Mouse (Mus musculus) limb, embryonic 12.5 days (tissue): ENCODE measurements around the gene Nek6. TPM values are rescaled to one million over a fixed set of nuclear protein-coding genes. Genes with fewer than 3 reads are reported as not detected.
A peak's percentile ranks its signal among the peaks of the same experiment; 100 is the strongest.

Experiments used
- ATAC-seq: fragments of 200-750 bp; cut with Nextera tagmentation; 2 replicates; pipeline ENCODE4 v1.8.0; 2017; ENCODE audit warnings: low read depth, moderate TSS enrichment; ENCODE audit not compliant: insufficient number of reproducible peaks, insufficient read depth, low FRiP score, low TSS enrichment
- H3K27ac ChIP-seq: fragments of 300-500 bp; sonication (generic); 2 replicates; pipeline ENCODE4 v1.5.1; 2016; ENCODE audit warnings: mild to moderate bottlenecking, moderate library complexity
- H3K27me3 ChIP-seq: fragments of 300-500 bp; sonication (generic); 2 replicates; pipeline ENCODE4 v1.6.1; 2016; ENCODE audit warnings: mild to moderate bottlenecking, moderate library complexity
- H3K36me3 ChIP-seq: fragments of 300-500 bp; sonication (generic); 2 replicates; pipeline ENCODE4 v1.6.1; 2016; ENCODE audit warnings: mild to moderate bottlenecking, moderate library complexity
- H3K4me1 ChIP-seq: fragments of 300-500 bp; sonication (generic); replicated peaks from 2 replicates; pipeline ENCODE4 v1.6.1; 2016
- H3K4me2 ChIP-seq: fragments of 300-500 bp; sonication (generic); 2 replicates; pipeline ENCODE4 v1.6.1; 2016; ENCODE audit warnings: mild to moderate bottlenecking, moderate library complexity
- H3K4me3 ChIP-seq: fragments of 300-500 bp; sonication (generic); replicated peaks from 2 replicates; pipeline ENCODE4 v1.5.1; 2016; ENCODE audit warnings: mild to moderate bottlenecking
- H3K9ac ChIP-seq: fragments of 300-500 bp; sonication (generic); replicated peaks from 2 replicates; pipeline ENCODE4 v1.6.1; 2016; ENCODE audit warnings: mild to moderate bottlenecking, moderate library complexity
- H3K9me3 ChIP-seq: fragments of 300-500 bp; sonication (generic); 2 replicates; pipeline ENCODE4 v1.6.1; 2016; ENCODE audit warnings: mild to moderate bottlenecking, moderate library complexity
- WGBS: fragments of 180-500 bp; shearing (Covaris S2); methylation state at CpG from one replicate; pipeline ENCODE4 v1.1.7; 2016; 5-methylcytosine and 5-hydroxymethylcytosine counted together
- polyA plus RNA-seq: library from polyadenylated mRNA; unstranded; fragments of >200 nt; fragmentation: Nextera tagmentation; extraction: Ambion mirVana; gene quantifications from 2 replicates; pipeline ENCODE4 v1.2.1, GENCODE M21; 2016

Nek6 gene
- polyA plus RNA-seq, 1 experiment from 2014 or later, result 140 TPM

DNA sequence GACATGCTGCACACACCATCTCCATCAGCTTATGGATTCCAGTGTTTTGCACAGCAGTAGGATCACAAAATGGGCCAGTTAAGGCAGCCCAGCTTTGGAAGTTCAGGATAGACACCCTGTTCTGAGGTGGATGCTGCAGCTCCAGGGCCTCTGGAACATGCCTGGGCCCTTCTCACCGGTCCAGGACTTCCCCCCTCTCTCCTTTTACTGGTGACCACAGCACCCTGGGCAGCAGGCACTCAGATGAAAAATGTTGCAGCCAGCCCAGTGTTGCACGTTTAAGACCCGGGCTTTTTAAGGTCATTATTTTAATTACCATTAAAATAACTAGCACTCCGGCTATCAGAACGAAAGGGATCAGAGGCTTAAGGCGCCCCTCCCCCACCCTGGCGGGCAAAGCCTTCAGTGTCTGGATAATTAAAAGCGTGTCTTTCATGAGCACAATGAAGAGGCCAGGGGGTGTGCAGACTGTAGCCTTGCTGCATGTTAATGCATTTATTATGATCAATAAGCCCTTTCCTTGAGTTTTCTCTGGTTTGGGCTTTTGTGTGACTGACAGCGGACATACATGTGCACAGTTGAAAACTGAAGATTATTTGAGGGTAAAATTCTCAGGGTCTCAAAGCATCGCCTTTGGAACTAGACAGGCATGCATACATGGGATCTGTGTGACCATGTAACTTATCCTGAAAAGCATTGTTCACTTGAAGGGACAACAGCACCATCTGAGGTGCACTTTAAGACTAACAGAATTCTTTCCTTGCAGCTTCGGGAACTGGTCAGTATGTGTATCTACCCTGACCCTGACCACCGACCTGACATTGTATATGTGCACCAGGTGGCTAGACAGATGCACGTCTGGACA, 73.3 kb downstream of the Nek6 start:
- no peak overlapping the region for H3K4me3 ChIP-seq
- no peak for ATAC-seq
- H3K4me2 ChIP-seq, result no peak overlapping the region
- no peaks in the 10 kb centered on the region for H3K9me3 ChIP-seq
- H3K4me1 ChIP-seq, result peaks cover 17% of the 10 kb centered on the region; the same call in 1 of the 2 replicates
- H3K36me3 ChIP-seq, result peaks cover 93% of the 10 kb centered on the region
- H3K9ac ChIP-seq, result no peak overlapping the region
- peak overlapping the region; percentile 64; the same call in 1 of the 2 replicates for H3K27ac ChIP-seq
- 33% methylated on average over 13 of the region's 13 CpGs for WGBS
- no peaks in the 10 kb centered on the region for H3K27me3 ChIP-seq

- H3K4me2 ChIP-seq, result no peak overlapping the region
- H3K27ac ChIP-seq, result 0 out of 2 replicates have a peak overlapping the region, but pooled peaks have one; percentile 35
- no peaks in the 10 kb centered on the region for H3K27me3 ChIP-seq
- H3K4me1 ChIP-seq, result peaks cover 17% of the 10 kb centered on the region; the same call in 1 of the 2 replicates
- no peak overlapping the region for H3K9ac ChIP-seq
- no peak for ATAC-seq
- H3K4me3 ChIP-seq, result no peak overlapping the region
- H3K9me3 ChIP-seq, result no peaks in the 10 kb centered on the region
- 51% methylated on average over 5 of the region's 5 CpGs for WGBS
- H3K36me3 ChIP-seq, result peaks cover 93% of the 10 kb centered on the region
Observed at GRCm38 (mm10) chr2:38585379-38585736, 73.9 kb downstream of the Nek6 start.

DNA sequence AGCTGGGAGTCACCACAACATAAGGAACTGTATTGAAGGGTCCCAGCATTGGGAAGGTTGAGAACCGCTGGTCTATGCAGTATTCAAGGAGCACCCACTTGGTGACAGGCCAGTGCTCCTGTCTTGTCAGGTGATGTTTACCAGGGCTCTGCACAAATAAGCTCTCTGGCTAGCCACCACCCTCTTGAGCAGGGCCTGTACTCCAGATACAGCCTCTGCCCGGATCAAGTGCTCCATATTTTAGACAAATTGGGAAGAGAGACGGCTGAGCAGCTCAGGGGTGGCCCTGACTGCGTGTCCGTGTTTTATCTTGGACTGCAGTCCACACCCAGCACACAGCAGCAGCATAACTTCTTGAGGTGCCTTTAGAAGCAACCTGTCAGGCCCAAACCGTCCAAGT, 75.3 kb downstream of the Nek6 start:
- H3K27ac ChIP-seq, result no peak overlapping the region
- H3K9me3 ChIP-seq, result no peaks in the 10 kb centered on the region
- no peak overlapping the region for H3K4me3 ChIP-seq
- H3K36me3 ChIP-seq, result peaks cover 88% of the 10 kb centered on the region
- peaks cover 17% of the 10 kb centered on the region; the same call in 1 of the 2 replicates for H3K4me1 ChIP-seq
- WGBS, result 80% methylated on average over 6 of the region's 6 CpGs
- no peak overlapping the region for H3K4me2 ChIP-seq
- no peak for ATAC-seq
- no peaks in the 10 kb centered on the region for H3K27me3 ChIP-seq
- H3K9ac ChIP-seq, result no peak overlapping the region

DNA sequence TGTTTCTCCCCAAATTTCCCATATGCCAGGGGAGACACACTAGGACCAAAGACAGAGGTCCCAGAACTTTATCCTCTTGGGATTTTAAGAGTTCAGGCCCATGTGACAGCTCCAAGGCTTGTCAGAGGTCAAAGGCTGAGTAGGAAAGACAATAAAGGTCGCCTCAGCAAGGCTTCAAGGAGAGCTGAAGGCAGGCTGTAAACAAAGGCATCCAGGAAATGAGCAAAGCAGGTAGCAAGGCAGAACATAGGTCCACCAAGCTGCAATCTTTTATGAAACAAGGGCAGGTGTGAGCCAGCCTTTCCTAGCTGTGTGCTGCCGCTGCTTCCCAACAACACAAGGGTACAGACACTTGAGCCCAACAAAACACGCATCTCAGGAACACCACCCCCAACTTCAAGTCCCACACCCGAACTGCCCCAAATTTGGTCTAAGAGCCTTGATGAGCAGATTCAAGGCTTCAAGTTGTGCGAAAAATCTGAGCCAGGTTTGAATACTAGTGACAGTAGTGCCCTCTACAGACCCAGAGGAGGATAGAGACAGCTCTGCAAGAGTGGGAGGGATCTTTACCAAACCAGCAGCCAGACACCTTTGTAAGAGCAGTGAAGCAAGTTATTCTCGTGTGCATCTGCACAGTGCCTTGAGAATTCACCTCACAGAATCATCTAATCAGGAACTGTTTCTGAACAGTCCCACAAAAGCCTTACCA, 80.5 kb downstream of the Nek6 start:
- Histone ChIP-seq H3K4me2 (no peak overlapping the region), H3K36me3 (peaks cover 43% of the 10 kb centered on the region), H3K27me3 (no peaks in the 10 kb centered on the region), H3K4me1 (peaks cover 5% of the 10 kb centered on the region; the same call in 1 of the 2 replicates), H3K9ac (no peak overlapping the region), H3K27ac (no peak overlapping the region), H3K4me3 (no peak overlapping the region), H3K9me3 (no peaks in the 10 kb centered on the region)
- WGBS, result 74% methylated on average over 6 of the region's 6 CpGs
- no peak for ATAC-seq

DNA sequence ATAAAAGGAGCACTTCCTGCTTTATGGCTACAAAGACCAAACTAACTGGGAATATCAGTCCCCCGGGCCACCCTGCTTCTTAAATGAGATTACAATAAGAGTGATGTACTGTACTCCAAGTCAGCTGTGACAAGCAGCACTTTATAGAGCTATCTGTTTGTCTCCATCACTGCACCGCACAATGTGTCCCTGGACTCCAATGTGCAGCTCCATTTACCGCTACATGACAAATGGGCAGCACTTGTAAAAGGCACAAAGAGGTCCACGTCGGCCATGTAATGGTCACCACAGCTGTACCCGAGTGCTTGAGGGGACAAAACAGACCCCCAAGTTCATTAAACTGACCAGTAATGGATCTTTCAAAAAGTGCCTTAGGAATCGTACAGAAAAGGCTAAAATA, 83.4 kb downstream of the Nek6 start:
- Histone ChIP-seq H3K4me3 (no peak overlapping the region), H3K9ac (no peak overlapping the region), H3K4me1 (peaks cover 10% of the 10 kb centered on the region; the same call in 1 of the 2 replicates), H3K36me3 (peaks cover 14% of the 10 kb centered on the region), H3K27ac (no peak overlapping the region), H3K27me3 (no peaks in the 10 kb centered on the region), H3K9me3 (no peaks in the 10 kb centered on the region), H3K4me2 (no peak overlapping the region)
- ATAC-seq, result no peak
- 73% methylated on average over 7 of the region's 7 CpGs for WGBS

- whole genome bisulfite sequencing, result 100% methylated on average over 1 of the region's 1 CpGs
- H3K9me3 ChIP-seq, result no peaks in the 10 kb centered on the region
- H3K4me1 ChIP-seq, result peaks cover 17% of the 10 kb centered on the region
- H3K36me3 ChIP-seq, result 0 out of 2 replicates have a peak, but pooled peaks cover 3% of the 10 kb centered on the region
- no peak overlapping the region for H3K9ac ChIP-seq
- no peak overlapping the region for H3K4me2 ChIP-seq
- H3K27me3 ChIP-seq, result no peaks in the 10 kb centered on the region
- ATAC-seq, result no peak
- H3K4me3 ChIP-seq, result no peak overlapping the region
- H3K27ac ChIP-seq, result no peak overlapping the region
Observed at GRCm38 (mm10) chr2:38597896-38598295, 86.5 kb downstream of the Nek6 start.

- H3K4me1 ChIP-seq, result peaks cover 22% of the 10 kb centered on the region
- H3K27me3 ChIP-seq, result no peaks in the 10 kb centered on the region
- H3K4me2 ChIP-seq, result no peak overlapping the region
- no peaks in the 10 kb centered on the region for H3K9me3 ChIP-seq
- no peak for ATAC-seq
- no peak overlapping the region for H3K27ac ChIP-seq
- WGBS, result 84% methylated on average over 2 of the region's 2 CpGs
- H3K4me3 ChIP-seq, result no peak overlapping the region
- H3K36me3 ChIP-seq, result 0 out of 2 replicates have a peak, but pooled peaks cover 3% of the 10 kb centered on the region
- H3K9ac ChIP-seq, result no peak overlapping the region
Observed at GRCm38 (mm10) chr2:38598395-38598794, 87.0 kb downstream of the Nek6 start.

- Histone ChIP-seq H3K9me3 (no peaks in the 10 kb centered on the region), H3K9ac (no peak overlapping the region), H3K4me1 (peaks cover 22% of the 10 kb centered on the region), H3K4me3 (no peak overlapping the region), H3K4me2 (no peak overlapping the region), H3K27me3 (no peaks in the 10 kb centered on the region), H3K27ac (no peak overlapping the region), H3K36me3 (0 out of 2 replicates have a peak, but pooled peaks cover 3% of the 10 kb centered on the region)
- ATAC-seq, result no peak
Observed at GRCm38 (mm10) chr2:38600842-38601241, 89.4 kb downstream of the Nek6 start.

DNA sequence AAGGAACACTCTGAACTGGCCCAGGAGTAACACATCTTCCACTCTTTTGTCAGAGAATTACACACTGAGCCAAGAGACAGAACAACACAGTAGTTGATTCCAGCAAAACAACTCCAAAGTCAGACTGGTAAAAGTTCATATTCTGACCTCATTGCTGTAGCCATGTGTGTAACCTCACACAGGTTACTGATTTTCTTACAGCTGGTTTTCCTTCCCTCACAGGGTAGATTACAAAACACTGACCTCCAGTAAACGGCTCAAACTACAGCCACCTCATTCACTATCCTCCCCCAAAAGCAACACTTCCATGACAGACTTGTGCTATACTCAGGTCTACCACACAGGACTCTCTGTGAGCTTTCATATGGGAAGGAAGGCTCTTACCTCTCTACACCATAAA, 96.3 kb downstream of the Nek6 start:
- Histone ChIP-seq H3K27ac (no peak overlapping the region), H3K36me3 (peaks cover 51% of the 10 kb centered on the region), H3K4me1 (peaks cover 9% of the 10 kb centered on the region), H3K9me3 (no peaks in the 10 kb centered on the region), H3K4me3 (no peak overlapping the region), H3K27me3 (no peaks in the 10 kb centered on the region), H3K9ac (no peak overlapping the region), H3K4me2 (no peak overlapping the region)
- ATAC-seq, result no peak
- 71% methylated on average over 1 of the region's 1 CpGs for WGBS

GRCm38 (mm10) chr2:38608831-38609309, 97.4 kb downstream of the Nek6 start:
- H3K4me1 ChIP-seq, result no peaks in the 10 kb centered on the region
- H3K9me3 ChIP-seq, result no peaks in the 10 kb centered on the region
- H3K4me2 ChIP-seq, result no peak overlapping the region
- WGBS, result 83% methylated on average over 5 of the region's 5 CpGs
- H3K36me3 ChIP-seq, result peaks cover 62% of the 10 kb centered on the region
- no peaks in the 10 kb centered on the region for H3K27me3 ChIP-seq
- ATAC-seq, result no peak
- no peak overlapping the region for H3K9ac ChIP-seq
- H3K27ac ChIP-seq, result no peak overlapping the region
- H3K4me3 ChIP-seq, result no peak overlapping the region

- Histone ChIP-seq H3K36me3 (peaks cover 62% of the 10 kb centered on the region), H3K9me3 (no peaks in the 10 kb centered on the region), H3K27me3 (no peaks in the 10 kb centered on the region), H3K4me2 (no peak overlapping the region), H3K27ac (no peak overlapping the region), H3K9ac (no peak overlapping the region), H3K4me3 (no peak overlapping the region), H3K4me1 (no peaks in the 10 kb centered on the region)
- WGBS, result 91% methylated on average over 11 of the region's 11 CpGs
- no peak for ATAC-seq
Observed at GRCm38 (mm10) chr2:38609310-38609709, 97.9 kb downstream of the Nek6 start.
